Mouse (Mus musculus) embryonic facial prominence, embryonic 15.5 days (tissue): ENCODE results near the gene Ddias. TPM values are rescaled to one million over a fixed set of nuclear protein-coding genes. Genes with fewer than 3 reads are reported as not detected.
"Not testable (repeated sequence)": the region's sequence is repeated elsewhere in the genome, so short reads cannot be mapped to it uniquely, and the experiment has no call there.

ENCODE experiments used
- ATAC-seq: fragments of 200-750 bp; cut with Nextera tagmentation; 2 replicates; pipeline ENCODE4 v1.8.0; 2017; ENCODE audit warnings: low read depth, moderate TSS enrichment; ENCODE audit not compliant: insufficient number of reproducible peaks, low FRiP score, low TSS enrichment
- H3K27ac ChIP-seq: fragments of 300-500 bp; sonication (generic); replicated peaks from 2 replicates; pipeline ENCODE4 v1.5.1; 2015; ENCODE audit warnings: mild to moderate bottlenecking, inconsistent platforms
- H3K27me3 ChIP-seq: fragments of 300-500 bp; sonication (generic); 2 replicates; pipeline ENCODE4 v1.6.1; 2015; ENCODE audit warnings: inconsistent platforms
- H3K36me3 ChIP-seq: fragments of 300-500 bp; sonication (generic); 2 replicates; pipeline ENCODE4 v1.6.1; 2015; ENCODE audit warnings: mild to moderate bottlenecking, inconsistent platforms
- H3K4me1 ChIP-seq: fragments of 300-500 bp; sonication (generic); 2 replicates; pipeline ENCODE4 v1.6.1; 2015; ENCODE audit warnings: inconsistent platforms
- H3K4me2 ChIP-seq: fragments of 300-500 bp; sonication (generic); replicated peaks from 2 replicates; pipeline ENCODE4 v1.6.1; 2015; ENCODE audit warnings: mild to moderate bottlenecking, inconsistent platforms
- H3K4me3 ChIP-seq: fragments of 300-500 bp; sonication (generic); replicated peaks from 2 replicates; pipeline ENCODE4 v1.5.1; 2015; ENCODE audit warnings: mild to moderate bottlenecking, inconsistent platforms
- H3K9ac ChIP-seq: fragments of 300-500 bp; sonication (generic); 2 replicates; pipeline ENCODE4 v1.6.1; 2015; ENCODE audit warnings: inconsistent platforms
- H3K9me3 ChIP-seq: fragments of 300-500 bp; sonication (generic); replicated peaks from 2 replicates; pipeline ENCODE4 v1.6.1; 2016; ENCODE audit warnings: inconsistent platforms
- WGBS: fragments of 180-500 bp; shearing (Covaris S2); methylation state at CpG from one replicate; pipeline ENCODE4 v1.1.7; 2015; 5-methylcytosine and 5-hydroxymethylcytosine counted together
- polyA plus RNA-seq: library from polyadenylated mRNA; unstranded; fragments of >200 nt; fragmentation: Nextera tagmentation; extraction: Ambion mirVana; gene quantifications from 2 replicates; pipeline ENCODE4 v1.2.1, GENCODE M21; 2015

The Ddias gene
- 9.2 and 10.4 TPM in 2 replicates for polyA plus RNA-seq

DNA sequence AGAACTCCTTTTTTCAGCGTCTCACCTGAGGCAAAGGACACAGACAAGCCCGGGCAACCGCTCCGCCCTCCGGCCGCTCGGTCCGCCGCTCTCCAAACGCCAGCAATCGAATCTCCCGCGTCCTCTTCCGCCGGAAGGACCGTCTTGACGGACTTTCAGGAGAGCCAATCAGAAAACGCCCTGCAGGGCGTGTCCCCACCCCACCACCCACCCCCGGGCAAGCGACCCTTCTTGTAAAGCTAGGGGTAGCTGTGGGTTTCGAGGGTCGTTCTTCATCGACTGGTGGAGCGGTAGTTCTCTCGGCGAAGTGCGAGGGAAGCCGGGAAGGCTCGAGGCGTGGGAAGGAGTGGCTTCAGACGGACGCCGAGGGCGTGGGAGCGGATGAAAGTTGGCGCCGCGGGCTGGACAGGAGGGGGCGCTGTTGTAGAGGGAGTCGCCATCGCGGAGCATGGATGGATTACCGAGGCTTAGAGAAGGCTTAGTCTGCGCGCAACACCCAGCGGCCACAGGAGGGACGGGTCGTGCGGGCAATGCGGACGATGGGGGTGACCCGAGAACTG, at the start of gene Ddias, which contains the start of gene Prcp:
TSS of gene Ddias (minus strand) at position 132 of the 560 bp plus-strand sequence.
TSS of gene Prcp (plus strand) at position 355 of the 560 bp plus-strand sequence.
- WGBS, result under 1% methylated on average over 53 of the region's 53 CpGs
- Histone ChIP-seq H3K9ac (peak within 1 kb of the TSS; percentile 71), H3K4me1 (peaks cover 21% of the 10 kb centered on the region), H3K4me2 (peak within 1 kb of the TSS; percentile 76), H3K9me3 (no peaks in the 10 kb centered on the region), H3K27me3 (no peaks in the 10 kb centered on the region), H3K4me3 (peak within 1 kb of the TSS; percentile 73), H3K27ac (peak within 1 kb of the TSS; percentile 99), H3K36me3 (no peaks in the 10 kb centered on the region)
- peak; percentile 87 for ATAC-seq

- 55% methylated on average over 2 of the region's 2 CpGs for WGBS
- Histone ChIP-seq H3K27me3 (no peaks in the 10 kb centered on the region), H3K9ac (no peak overlapping the region), H3K27ac (no peak overlapping the region), H3K4me3 (no peak overlapping the region), H3K4me1 (no peaks in the 10 kb centered on the region), H3K4me2 (no peak overlapping the region), H3K9me3 (no peaks in the 10 kb centered on the region), H3K36me3 (no peaks in the 10 kb centered on the region)
- ATAC-seq, result no peak
These were observed 46.8 kb upstream of the Ddias start for GRCm38 (mm10) chr7:92920857-92921172.

DNA sequence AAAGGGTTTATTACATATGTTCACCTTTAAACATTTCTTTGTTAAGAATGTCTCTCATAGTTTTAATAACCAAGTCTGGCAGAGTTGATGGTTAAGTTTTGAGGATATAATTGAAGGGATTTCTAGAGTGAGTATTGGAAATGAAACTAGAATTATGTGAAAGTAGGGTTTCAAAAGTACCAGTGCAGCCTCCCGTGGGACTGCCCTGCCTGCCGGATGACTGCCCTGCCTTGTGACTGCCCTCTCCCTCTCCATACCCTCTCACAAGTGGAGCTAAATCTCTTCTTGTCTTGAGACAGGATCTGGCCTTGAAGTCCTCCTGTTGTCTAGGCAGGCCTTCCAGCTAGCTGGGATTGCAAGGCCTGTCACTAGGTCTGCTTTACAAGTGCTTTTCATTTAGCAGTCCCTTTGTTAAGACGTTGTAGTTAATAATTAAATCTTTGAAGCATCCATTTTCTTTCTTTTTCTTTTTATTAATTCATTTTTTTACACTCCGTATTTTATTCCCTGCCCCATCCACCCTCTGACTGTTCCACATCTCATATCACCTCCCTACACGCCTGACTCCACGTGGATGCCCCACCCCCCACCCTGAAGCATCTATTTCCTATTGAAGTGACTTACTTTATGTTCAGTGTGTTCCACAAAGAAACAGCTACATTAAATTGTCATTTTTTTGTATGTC, 46.3 kb upstream of the Ddias start:
- WGBS, result 74% methylated on average over 6 of the region's 6 CpGs
- Histone ChIP-seq H3K27ac (no peak overlapping the region), H3K9ac (no peak overlapping the region), H3K27me3 (no peaks in the 10 kb centered on the region), H3K9me3 (no peaks in the 10 kb centered on the region), H3K36me3 (no peaks in the 10 kb centered on the region), H3K4me2 (no peak overlapping the region), H3K4me1 (no peaks in the 10 kb centered on the region), H3K4me3 (no peak overlapping the region)
- ATAC-seq, result no peak

DNA sequence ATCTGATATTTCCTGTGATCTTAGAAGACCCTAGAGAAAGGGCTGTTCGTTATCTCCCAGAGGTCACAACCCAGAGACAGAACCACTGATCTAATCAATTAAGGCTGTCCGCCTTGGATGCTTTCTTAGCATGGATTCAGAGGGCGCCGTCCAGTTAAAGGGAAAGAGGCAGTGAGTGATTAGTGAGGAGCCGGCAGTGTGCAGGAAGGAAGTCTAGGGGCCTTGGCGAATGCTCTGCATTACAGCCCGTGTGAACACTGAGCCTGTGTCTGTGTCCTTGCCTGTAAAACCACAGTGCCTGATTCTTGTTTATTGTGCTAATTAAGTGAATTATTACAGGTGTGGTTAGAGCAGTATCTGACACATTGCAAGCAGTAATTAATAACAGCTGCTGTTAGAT, 30.2 kb upstream of the Ddias start:
- H3K9me3 ChIP-seq, H3K36me3 ChIP-seq, ATAC-seq, H3K27ac ChIP-seq, H3K4me1 ChIP-seq, H3K9ac ChIP-seq, H3K4me3 ChIP-seq, H3K27me3 ChIP-seq, H3K4me2 ChIP-seq: not testable (repeated sequence)
- WGBS, result 33% methylated on average over 7 of the region's 7 CpGs

DNA sequence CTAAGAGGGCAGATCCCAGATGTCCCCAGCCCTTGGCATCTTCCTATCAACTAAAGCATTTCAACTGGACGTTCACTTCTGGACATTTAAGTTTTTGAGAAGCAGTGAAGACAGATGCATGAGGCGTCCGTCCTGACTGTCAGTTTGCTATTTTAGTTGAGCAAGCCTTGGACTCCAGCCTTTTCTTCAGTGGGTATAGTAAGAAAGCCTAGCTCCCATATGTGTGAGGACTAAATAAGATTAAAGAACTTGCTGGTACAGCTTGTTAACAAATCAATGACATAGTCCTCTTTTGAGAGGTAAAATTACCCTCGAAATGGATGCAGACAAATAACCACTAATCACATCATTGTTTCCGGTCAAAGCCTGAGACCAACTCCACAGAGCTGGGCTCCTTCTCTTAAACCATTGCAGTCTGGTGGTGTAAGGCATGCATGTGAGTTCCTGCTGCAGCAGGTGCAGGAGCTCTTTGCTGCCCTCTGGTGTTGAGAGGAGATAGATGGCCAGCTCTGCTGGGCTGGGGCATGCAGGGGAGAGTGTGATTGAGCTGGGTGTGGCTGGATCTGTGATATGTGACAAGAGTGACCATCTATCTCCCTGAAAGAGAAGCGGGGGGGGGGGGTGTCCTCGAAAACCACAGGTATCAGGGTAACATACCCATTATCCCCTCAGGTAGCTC, 29.5 kb upstream of the Ddias start:
- no peak overlapping the region for H3K27ac ChIP-seq
- no peaks in the 10 kb centered on the region for H3K36me3 ChIP-seq
- no peak overlapping the region for H3K9ac ChIP-seq
- H3K4me2 ChIP-seq, result no peak overlapping the region
- H3K9me3 ChIP-seq, result no peaks in the 10 kb centered on the region
- H3K27me3 ChIP-seq, result no peaks in the 10 kb centered on the region
- 51% methylated on average over 7 of the region's 7 CpGs for WGBS
- no peak; the same call in 1 of the 2 replicates for ATAC-seq
- no peaks in the 10 kb centered on the region for H3K4me1 ChIP-seq
- no peak overlapping the region for H3K4me3 ChIP-seq

GRCm38 (mm10) chr7:92897021-92897420, 23.0 kb upstream of the Ddias start:
- 66% methylated on average over 2 of the region's 2 CpGs for WGBS
- ATAC-seq, result no peak

DNA sequence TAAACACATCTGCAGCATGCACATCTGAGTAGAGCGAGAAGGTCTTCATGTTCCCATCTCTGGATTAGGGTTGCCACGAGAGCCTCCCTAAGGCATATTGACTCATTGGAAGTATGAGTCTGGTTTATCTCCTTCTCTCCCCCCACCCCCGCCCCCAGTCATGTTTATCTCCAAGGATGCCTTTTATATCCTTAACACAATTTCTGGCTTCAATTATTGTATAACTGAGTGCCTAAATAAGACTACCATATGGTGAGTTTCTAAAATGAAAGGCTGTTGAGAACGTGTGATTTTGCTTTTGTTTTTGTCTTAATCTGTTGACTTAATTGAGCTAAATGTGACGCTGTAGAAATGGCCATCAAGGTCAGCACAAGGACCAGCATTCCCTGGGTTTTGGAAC, 22.0 kb upstream of the Ddias start:
- H3K4me1 ChIP-seq, result no peaks in the 10 kb centered on the region
- no peak for ATAC-seq
- no peaks in the 10 kb centered on the region for H3K27me3 ChIP-seq
- WGBS, result 67% methylated on average over 5 of the region's 5 CpGs
- no peak overlapping the region for H3K4me3 ChIP-seq
- H3K9ac ChIP-seq, result no peak overlapping the region
- H3K27ac ChIP-seq, result no peak overlapping the region
- no peak overlapping the region for H3K4me2 ChIP-seq
- no peaks in the 10 kb centered on the region for H3K9me3 ChIP-seq
- no peaks in the 10 kb centered on the region for H3K36me3 ChIP-seq

More at GRCm38 (mm10) chr7:92897021-92897420, 23.0 kb upstream of the Ddias start:
- H3K9me3 ChIP-seq, result no peaks in the 10 kb centered on the region
- no peak overlapping the region for H3K27ac ChIP-seq
- H3K36me3 ChIP-seq, result no peaks in the 10 kb centered on the region
- no peaks in the 10 kb centered on the region for H3K4me1 ChIP-seq
- H3K4me3 ChIP-seq, result no peak overlapping the region
- no peak overlapping the region for H3K4me2 ChIP-seq
- no peak overlapping the region for H3K9ac ChIP-seq
- no peaks in the 10 kb centered on the region for H3K27me3 ChIP-seq

- no peaks in the 10 kb centered on the region for H3K4me1 ChIP-seq
- no peak overlapping the region for H3K4me2 ChIP-seq
- H3K9me3 ChIP-seq, result no peaks in the 10 kb centered on the region
- no peak overlapping the region for H3K4me3 ChIP-seq
- H3K36me3 ChIP-seq, result no peaks in the 10 kb centered on the region
- H3K27me3 ChIP-seq, result no peaks in the 10 kb centered on the region
- H3K9ac ChIP-seq, result no peak overlapping the region
- WGBS, result 42% methylated on average over 3 of the region's 3 CpGs
- H3K27ac ChIP-seq, result no peak overlapping the region
- ATAC-seq, result no peak
These were observed 19.4 kb upstream of the Ddias start for GRCm38 (mm10) chr7:92893478-92893877.

GRCm38 (mm10) chr7:92890618-92891230, 16.7 kb upstream of the Ddias start:
- 19% methylated on average over 4 of the region's 4 CpGs for WGBS
- no peaks in the 10 kb centered on the region for H3K4me1 ChIP-seq
- ATAC-seq, result no peak
- no peak overlapping the region for H3K9ac ChIP-seq
- no peak overlapping the region for H3K4me2 ChIP-seq
- H3K9me3 ChIP-seq, result no peaks in the 10 kb centered on the region
- no peaks in the 10 kb centered on the region for H3K27me3 ChIP-seq
- H3K36me3 ChIP-seq, result no peaks in the 10 kb centered on the region
- H3K4me3 ChIP-seq, result no peak overlapping the region
- no peak overlapping the region for H3K27ac ChIP-seq

DNA sequence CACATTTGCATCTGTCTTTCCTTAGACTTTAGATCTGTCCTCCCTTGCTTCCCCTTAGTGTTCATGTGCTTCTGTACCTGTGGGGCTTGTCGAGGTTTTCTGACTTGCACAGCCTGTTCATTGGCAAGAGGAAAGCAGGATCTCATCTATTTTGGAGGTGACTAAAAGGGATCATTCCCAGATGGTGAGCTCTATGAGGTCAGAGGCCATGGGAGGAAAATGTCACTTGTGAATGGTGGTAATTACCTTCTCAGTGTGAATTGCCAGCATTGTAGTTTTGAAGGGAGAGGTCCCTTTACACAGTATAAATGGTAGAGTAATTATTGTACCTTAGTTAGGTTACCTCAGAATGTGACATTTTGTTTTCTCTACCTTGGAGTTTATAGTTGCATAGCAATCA, 16.2 kb upstream of the Ddias start:
- 18% methylated on average over 1 of the region's 1 CpGs for WGBS
- H3K27me3 ChIP-seq, result no peaks in the 10 kb centered on the region
- H3K4me1 ChIP-seq, result no peaks in the 10 kb centered on the region
- H3K27ac ChIP-seq, result no peak overlapping the region
- H3K4me3 ChIP-seq, result no peak overlapping the region
- no peak overlapping the region for H3K9ac ChIP-seq
- no peak overlapping the region for H3K4me2 ChIP-seq
- no peaks in the 10 kb centered on the region for H3K36me3 ChIP-seq
- ATAC-seq, result no peak
- H3K9me3 ChIP-seq, result no peaks in the 10 kb centered on the region

- no peak overlapping the region for H3K4me3 ChIP-seq
- no peak overlapping the region for H3K9ac ChIP-seq
- no peak for ATAC-seq
- H3K36me3 ChIP-seq, result no peaks in the 10 kb centered on the region
- no peak overlapping the region for H3K27ac ChIP-seq
- H3K4me1 ChIP-seq, result no peaks in the 10 kb centered on the region
- WGBS, result 88% methylated on average over 5 of the region's 5 CpGs
- no peaks in the 10 kb centered on the region for H3K9me3 ChIP-seq
- no peaks in the 10 kb centered on the region for H3K27me3 ChIP-seq
- no peak overlapping the region for H3K4me2 ChIP-seq
These were observed 13.2 kb upstream of the Ddias start for GRCm38 (mm10) chr7:92887230-92887629.
